Mouse (Mus musculus) naive thymus-derived CD4-positive, alpha-beta T cell, adult 2 months (primary cell): ENCODE data around the gene Megf9.

Experiments used
- DNase-seq: peaks from one replicate; pipeline ENCODE4 v3.0.0-alpha.2; 2011; ENCODE audit warnings: low read depth

Gene Megf9

GRCm38 (mm10) chr4:70420202-70420601 lies 114.6 kb downstream of the Megf9 start:
- DNase-seq = no peak

- no peak for DNase-seq
Observed at GRCm38 (mm10) chr4:70412126-70412525, 122.7 kb downstream of the Megf9 start.

- peak; percentile 96 for DNase-seq
Observed at GRCm38 (mm10) chr4:70409994-70410721, 124.6 kb downstream of the Megf9 start, which contains the start of gene Cdk5rap2. Gene Cdk5rap2, minus strand, starts transcription at chr4:70410443.

GRCm38 (mm10) chr4:70409456-70409855 lies 125.3 kb downstream of the Megf9 start:
- DNase-seq = no peak

GRCm38 (mm10) chr4:70402109-70402819 lies 132.5 kb downstream of the Megf9 start:
- DNase-seq = no peak

- no peak for DNase-seq
Observed at GRCm38 (mm10) chr4:70399476-70399875, 135.3 kb downstream of the Megf9 start.

- DNase-seq = no peak
Observed at GRCm38 (mm10) chr4:70399074-70399473, 135.7 kb downstream of the Megf9 start.

GRCm38 (mm10) chr4:70398088-70398487 lies 136.7 kb downstream of the Megf9 start:
- DNase-seq = no peak

GRCm38 (mm10) chr4:70396701-70397100 lies 138.1 kb downstream of the Megf9 start:
- DNase-seq = no peak

GRCm38 (mm10) chr4:70394736-70395135 lies 140.1 kb downstream of the Megf9 start:
- DNase-seq = no peak

GRCm38 (mm10) chr4:70391760-70392372 lies 142.9 kb downstream of the Megf9 start:
- no peak for DNase-seq

GRCm38 (mm10) chr4:70391073-70391472 lies 143.7 kb downstream of the Megf9 start:
- no peak for DNase-seq

- DNase-seq = no peak
Observed at GRCm38 (mm10) chr4:70386206-70386605, 148.6 kb downstream of the Megf9 start.

- DNase-seq = no peak
Observed at GRCm38 (mm10) chr4:70377359-70377758, 157.4 kb downstream of the Megf9 start.
